Mouse (Mus musculus): ENCODE results near the gene Trio.

The Trio gene

DNA sequence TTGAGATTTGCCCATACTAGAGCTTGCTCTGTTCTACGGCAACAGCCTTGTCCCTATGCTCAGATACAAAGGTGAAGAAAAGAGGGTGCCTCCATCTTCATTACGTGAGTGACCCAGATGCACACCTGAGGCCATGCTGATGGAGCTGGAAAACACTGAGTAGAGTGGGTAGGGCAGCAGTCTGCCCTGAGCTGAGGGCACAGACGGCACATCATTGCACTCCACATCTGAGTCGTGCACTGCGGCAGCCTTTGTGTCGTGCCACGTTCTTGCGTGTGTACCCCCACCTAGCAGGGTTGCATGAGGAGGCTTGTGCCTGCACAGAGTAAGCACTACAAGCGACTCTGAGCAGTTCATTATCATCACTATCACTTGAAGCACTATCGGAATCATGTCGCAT is 80.8 kb downstream of the Trio start:
- DNase-seq (ENCODE audit: low spot score): no peak

DNA sequence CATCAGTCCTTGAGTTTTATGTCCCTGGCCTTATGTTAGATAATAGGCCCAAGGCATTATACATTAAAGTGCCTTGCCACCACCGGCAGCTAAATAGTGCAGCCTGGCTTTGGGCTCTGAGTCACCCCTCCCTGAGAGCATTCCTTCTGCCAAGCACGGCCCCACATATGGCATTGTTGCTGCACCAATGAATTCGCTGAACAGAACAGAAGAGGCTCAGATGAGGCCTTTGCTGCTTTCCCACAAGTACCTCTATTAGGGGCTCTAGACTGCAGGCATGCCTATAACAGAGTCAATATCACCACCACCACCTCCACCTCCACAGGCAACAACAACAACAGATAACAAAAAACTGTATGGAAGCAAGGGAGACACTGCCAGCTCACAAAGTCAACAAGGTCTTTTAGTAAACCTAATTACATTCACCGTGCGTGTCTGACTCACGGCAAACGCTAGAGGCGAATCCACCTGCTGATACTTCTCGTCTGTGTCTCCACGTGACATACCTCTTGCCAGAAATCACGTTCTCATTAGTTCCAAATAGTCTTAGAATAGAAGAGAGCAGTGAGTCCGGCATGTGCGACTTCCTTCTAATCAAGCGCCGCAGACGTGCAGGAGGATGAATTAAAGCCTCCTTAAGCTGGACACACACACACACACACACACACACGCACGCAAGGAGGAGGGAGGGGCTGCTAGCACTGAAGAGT is 82.0 kb downstream of the Trio start:
- DNase-seq (ENCODE audit: low spot score): no peak

DNA sequence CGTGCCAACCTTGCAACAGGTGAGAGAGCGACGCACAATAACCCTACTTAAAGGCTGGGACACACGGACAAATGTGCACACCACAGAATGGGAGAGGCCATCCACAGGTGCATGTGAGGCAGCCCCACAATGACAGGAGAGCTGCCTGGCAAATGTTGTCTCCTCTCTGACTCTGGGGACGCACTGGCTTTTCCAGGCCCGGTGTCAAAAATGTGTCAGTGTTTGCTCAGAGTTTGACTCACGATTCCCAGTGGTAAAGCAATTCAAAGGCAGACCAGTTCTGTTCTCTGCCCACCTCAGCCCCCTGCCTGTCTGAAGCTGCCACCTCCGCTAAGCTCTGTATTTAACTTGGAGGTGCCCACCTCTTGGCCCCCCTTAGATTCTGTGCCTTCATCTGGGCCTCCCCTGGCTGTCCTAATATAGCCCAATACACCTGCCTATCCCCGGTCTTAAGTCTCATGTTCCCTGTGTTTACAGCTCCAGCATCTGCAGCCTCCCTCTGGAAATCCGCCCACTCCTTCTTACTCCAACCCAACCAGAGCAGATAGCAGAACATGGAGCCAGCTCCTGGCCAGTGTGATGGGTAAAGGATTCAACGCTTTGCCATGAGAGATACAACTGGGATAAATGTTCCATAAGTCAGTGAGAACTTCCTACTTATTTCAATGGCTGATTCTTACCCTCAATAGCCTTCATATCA is 83.3 kb downstream of the Trio start:
- DNase-seq (ENCODE audit: low spot score): no peak

DNA sequence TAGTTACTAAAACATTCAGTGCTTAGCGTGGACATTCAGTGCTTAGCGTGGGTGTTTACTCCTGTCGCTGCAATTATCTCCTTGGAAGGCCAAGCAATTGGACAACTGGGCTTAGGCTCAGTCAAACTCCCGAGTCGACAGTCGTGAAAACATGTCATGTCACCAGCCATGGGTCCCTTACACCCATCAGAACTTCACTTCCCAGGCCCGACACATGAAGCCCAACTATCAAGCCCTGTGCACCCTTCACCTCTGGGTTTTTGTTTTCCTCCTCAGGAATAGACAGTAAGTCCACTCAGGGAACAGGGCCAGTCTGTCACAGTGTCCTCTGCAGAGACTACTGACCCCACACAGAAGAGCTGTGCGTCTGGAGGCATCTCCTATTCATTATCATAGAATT is 84.2 kb downstream of the Trio start:
- DNase-seq (ENCODE audit: low spot score): no peak

DNA sequence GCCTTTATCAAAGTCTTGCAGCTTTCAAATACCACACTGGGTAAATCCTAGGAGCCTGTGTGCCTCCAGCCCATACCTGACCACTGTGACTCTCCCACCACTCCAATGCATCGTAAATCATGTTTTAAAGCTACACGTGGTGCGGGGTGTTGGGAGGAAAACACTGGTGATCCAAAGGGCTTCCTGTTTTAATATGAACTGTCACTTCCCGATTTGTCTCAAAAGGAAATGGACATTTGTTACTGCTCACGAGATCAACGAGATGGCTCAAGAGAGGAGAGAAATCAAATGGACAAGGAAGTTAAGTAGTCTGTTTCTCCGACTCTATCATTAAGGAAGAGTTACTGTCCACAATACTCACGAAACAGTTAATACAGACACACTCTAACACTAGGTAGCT is 84.6 kb downstream of the Trio start:
- DNase-seq (ENCODE audit: low spot score): no peak

DNA sequence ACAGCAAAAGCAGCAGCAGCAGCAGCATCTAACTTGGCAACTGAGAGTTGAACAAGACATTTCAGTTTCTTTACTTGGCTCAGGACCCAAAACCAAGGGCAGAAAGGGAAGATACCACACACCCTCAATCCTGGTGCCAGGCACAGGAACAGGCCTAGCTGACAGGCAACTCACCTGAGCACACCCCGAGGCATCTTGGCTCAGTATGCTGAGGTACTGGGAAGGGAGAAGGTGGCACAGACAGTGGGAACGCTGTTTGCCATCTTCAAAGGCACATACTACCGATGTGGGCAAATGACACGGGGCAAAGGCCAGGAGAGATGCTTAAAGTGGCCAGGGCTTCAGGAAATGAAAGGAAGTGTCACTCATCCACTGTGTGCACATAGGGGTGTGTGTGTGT is 85.6 kb downstream of the Trio start:
- DNase-seq (ENCODE audit: low spot score): no peak

DNA sequence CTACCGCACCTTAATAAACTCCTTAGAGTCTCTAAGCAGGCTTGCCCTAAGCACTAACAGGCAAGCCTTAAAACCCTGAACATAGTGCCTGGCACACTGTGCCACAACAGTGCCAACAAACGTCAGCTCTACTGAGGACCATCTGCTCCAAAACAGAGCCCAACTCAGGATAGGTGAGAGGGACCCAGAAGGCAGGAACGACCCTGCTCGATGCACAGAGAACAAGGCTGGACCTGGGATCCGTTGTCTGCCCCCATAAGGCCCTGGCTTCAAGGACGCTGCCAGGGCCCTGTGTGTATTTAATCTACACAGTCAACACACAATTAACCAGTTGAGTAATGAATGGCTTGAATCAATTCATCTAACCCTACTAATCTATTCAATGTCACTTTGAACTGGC is 86.8 kb downstream of the Trio start:
- DNase-seq (ENCODE audit: low spot score): no peak

DNA sequence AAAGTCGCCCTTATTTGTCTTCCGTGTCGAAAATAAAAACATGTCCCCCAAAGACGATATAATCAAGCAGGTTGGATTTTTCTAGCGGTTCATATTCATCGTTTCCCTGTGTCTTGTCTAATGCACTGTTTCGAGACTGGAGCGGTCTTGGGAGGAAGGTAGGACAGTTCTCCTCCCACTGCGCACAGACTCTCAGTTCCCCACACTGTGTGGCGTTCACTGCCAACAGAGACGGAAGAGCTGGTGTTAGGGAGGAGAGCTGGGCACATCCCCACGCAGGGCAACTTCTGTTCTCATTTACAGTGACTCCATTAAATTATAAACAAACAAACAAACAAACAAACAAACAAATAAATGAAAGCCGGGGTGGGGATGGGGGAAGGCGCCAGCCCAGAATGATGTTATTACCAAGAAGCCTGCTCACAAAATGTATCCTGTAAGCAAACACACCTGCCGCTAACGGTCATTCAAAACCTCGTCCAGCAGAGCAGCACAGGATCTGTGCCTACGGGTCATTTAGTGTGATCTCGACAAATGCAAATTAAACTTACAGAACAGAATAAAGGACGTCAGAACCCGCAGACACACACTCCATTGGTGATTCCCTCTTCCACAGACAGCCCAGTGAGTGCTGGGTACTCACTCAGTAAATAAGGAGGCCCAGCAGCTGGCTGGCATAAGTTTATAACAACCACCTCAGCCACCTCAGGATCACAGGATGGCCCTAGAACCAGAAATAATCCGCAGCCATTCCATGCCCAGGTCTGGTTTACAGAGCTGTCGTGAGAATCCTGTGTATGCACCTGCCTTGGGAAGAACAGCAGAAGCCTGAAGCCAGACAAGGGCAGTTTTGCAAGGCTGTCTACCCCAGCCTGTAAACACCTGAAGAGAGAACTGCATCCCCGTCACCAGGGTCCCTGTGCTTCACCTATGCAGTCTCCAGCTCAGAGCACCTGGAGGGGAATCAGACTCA is 87.5 kb downstream of the Trio start:
- DNase-seq (ENCODE audit: low spot score): no peak

DNA sequence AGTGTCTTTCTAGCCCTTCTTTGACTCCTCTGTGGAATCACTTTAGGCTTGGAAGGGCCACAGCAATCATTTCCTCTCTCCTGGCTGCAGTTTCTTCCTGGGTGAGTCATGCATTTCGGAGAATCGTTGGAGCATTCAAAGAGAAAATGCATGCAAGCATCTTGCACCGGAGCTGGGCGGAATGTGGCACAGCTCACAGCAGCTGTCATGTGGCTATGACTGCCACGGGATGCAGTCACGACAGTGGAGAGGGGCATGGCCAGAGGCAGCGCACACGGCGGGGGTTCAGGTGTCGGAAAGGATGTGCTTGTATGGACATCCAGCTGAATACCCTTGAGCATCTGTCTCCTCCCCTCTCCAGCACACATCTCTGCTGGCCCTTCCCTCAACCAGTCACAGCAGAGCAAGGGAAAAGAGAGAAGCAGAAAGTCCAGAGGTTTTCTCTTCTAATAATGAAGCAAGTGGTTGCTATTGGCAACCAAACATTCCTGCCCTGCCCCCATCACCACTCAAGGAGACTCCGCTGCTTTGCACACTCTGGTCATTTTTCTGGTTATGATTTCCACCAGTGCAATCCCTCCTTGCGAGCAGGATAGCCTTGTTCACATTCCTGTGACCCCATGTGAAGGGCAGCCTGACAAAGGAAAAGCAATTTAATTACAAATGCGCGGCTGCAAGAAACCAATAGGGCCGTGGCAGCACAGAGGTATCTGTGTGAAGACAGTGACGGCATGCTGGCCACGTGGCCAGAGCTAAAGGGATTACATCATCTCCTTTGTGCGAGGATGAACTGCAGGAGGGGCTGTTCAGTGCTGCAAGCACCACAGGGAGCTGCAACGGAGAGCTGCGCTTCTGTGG is 88.4 kb downstream of the Trio start:
- no peak for DNase-seq (ENCODE audit: low spot score)

DNA sequence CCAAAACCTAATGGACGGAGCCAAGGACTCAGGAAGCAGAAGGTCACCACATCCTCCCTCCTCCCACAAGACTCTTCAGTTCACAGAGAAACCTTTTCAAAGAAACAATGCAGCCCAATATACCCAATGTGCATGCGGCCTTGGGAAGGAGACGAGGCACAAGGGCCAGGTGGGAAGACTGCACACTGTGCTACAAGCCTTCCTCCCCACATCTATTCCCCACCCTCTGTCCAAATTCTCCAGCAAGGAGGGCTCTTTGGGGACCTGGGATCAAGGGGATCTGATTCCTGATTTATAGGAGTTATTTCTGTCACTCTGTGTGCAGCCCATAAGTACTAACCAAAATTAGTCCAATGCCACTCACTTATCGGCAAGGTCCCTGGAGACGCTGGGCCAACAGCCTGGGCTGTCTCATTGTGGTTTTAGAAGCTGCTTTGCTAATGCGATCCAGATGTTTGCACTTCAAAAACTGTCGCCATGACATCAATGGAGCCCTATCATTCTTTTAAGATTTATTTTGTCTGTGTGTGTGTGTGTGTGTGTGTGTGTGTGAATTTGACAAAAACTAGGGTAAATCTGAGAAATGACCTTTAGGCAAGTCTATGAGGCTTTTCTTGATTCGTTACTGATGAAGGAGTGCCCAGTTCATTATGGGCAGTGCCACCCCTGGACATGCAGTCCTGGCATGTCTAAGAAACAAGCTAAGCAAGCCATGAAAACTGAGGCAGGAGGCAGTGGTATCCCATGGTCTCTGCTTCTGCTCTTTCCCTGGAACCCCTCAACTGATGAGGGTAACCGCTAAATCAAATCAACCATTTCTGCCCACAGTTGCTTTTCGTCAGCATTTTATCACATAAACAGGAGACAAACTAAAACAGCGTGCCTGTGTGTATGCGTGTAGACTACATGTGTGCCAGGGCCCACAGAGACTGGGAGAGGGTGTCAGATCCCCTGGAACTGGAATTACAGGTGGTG is 89.6 kb downstream of the Trio start:
- DNase-seq (ENCODE audit: low spot score): no peak

DNA sequence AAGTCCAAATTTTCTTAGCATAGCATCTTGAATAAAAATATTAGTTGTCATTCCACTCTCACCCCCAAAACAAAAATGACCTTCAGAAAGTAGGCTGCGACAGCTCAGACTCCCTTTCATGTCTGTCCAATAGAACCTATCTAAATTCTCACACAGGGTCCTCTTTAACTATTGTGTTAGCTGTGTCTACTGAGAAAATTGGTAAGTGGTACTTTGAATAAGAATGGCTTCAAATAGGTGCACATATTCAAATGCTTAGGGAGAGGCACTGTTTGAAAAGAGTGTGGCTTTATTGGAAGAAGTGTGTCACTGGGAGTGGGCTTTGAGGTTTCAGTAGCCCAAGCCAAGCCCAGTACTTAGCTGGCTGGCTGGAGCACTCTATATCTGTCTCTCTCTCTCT is 92.4 kb downstream of the Trio start:
- no peak for DNase-seq (ENCODE audit: low spot score)

DNA sequence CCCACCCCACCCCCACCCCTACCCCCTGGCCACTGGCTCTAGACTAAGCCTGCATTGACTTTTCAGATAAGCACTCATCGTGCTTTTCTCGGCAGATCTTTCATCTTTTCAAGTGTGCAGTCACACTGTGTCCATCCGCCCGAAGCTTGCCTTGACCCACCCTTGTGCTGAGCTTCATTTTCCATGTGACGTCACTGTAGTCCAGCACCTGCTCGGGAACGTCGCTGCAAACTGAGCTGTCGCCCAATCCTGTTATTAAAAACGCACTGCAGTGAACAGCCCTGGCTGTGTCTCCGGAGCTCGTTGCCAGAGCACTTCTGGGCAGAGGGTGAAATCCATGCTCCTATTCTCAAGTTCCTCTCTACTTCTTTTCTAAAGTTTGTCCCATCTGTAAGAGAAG is 93.8 kb downstream of the Trio start:
- no peak for DNase-seq (ENCODE audit: low spot score)

DNA sequence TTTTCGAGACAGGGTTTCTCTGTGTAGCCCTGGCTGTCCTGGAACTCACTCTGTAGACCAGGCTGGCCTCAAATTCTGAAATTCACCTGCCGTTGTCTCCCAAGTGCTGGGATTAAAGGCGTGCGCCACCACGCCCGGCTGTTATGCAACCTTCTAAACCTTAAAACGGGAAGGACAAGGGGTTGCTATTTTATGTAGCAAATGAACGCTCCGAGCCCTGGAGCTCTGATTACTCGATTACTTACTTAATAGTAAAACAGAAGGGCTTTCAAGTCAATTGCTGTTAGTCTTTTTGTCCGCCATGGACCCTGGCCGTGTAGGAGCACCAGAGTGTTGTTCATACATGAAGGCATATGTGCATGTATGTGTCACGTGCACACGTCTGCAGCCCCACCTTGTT is 94.2 kb downstream of the Trio start:
- DNase-seq (ENCODE audit: low spot score): no peak

DNA sequence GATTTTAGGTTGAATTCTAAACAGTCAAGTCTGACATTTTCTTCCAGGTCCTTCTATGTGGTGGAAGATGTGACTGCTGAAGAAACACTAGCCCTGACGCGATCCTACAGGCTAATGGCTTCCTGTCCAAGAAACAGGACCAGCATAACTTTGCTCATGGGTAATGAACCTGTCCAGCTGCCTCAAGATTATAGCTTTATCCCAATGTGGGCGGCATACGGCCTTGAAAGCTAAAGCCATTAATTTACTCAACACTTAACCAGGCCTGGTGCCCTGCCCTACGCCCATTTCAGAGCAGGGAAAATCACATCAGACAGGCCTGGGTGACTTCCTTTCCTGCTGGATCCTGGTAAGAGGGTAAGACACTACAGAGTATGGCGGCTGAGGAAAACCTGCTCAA is 98.0 kb downstream of the Trio start:
- DNase-seq (ENCODE audit: low spot score): no peak

DNA sequence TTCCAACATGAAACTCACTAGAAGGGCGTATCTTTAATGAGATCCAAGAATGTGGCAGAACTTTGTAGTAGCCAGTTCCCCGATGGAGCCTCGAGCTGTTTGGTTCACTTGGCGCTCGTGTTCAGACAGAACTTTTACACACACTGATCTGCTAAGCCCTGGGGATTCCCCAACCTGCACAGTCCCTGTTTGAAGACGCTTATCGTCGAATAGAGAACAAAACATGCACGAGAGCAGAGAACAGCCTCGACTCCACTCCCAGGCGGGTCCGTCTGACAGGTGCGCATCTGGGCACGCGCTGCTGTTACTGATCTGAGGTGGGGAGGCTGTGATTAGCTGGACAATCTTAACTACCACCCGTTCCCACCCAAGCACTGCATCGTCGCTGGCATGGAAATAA is 98.7 kb downstream of the Trio start:
- DNase-seq (ENCODE audit: low spot score): no peak

DNA sequence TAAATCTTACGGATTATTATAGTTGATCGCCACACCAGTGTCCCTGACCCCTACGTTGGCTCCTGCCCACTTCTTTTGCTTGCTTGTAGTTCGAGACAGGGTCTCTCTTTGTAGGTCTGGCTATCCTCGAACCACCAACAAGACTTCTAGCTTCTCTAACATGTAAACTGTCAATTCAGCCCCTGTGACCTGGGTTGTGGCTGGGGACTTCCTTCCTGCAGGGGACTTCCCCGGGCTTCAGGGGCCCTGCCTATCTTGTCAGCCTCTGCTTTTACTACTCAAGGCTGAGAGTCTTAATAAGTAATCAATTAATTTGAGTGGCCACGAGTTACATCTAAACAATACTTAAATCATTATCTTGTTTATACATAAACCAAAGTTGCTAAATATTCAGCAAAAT is 99.2 kb downstream of the Trio start:
- no peak for DNase-seq (ENCODE audit: low spot score)

DNA sequence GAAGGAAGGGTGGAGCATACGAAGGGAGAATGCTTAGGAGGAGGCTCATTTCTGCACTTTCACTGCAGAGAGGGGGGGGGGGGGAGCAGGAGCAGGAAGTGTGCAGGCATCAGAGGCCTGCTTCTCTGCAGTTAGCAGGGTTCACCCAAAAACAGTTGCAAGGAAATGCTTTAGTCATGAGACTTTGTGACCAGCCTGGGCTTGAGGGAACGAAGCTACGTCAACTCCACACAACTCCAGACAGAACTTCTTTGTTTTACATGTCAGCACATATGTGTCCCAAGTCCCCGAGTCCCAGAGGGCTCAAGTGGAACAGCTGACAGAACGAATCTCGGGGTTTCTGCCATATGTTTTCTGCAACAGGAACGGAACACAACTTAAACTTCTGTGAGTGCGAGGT is 99.8 kb downstream of the Trio start:
- DNase-seq (ENCODE audit: low spot score): no peak

DNA sequence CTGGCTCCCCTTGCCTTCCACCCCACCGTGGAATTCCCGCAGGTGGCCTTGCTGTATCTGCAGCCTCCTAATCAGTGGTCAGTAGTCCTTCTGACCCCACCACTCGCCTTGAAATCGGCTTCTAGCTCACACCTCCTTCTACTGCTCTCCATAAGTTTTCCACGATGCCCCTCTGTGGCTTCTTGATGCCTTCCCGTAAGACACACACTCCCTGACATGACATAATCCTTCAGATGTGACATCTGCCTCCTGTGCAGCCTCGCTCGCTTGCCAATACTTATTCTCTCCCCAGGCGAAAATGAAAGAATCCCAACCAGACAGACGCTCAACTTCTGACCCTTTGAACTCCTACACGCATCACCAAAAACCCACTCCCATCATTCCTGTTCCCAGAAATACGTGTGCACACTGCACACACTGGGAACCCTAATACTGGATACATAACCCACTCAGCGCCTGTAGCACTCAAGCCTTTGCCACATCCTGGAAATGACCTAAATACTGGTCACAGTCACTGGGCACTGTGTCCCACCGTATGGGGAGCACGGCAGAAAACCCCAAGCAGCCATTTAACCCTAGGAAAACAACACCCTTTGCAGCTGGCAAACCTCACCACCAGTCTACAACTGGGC is 100.5 kb downstream of the Trio start:
- DNase-seq (ENCODE audit: low spot score): no peak

DNA sequence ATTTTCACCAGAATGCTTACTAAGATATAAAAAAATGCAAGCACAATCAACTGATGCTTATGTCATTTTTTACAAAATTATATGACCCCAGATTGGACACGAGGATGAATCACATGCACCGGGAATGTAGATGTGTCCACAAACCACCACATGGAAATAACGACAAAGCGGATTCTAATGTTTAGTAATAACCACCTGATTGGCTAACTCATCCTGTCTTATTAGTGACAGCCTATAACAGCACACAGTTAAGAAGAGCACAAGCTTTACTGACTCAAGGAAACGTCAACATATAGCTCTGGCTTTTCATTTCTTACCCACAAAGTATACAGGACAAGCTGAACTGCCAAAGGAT is 101.7 kb downstream of the Trio start:
- DNase-seq (ENCODE audit: low spot score): no peak

DNA sequence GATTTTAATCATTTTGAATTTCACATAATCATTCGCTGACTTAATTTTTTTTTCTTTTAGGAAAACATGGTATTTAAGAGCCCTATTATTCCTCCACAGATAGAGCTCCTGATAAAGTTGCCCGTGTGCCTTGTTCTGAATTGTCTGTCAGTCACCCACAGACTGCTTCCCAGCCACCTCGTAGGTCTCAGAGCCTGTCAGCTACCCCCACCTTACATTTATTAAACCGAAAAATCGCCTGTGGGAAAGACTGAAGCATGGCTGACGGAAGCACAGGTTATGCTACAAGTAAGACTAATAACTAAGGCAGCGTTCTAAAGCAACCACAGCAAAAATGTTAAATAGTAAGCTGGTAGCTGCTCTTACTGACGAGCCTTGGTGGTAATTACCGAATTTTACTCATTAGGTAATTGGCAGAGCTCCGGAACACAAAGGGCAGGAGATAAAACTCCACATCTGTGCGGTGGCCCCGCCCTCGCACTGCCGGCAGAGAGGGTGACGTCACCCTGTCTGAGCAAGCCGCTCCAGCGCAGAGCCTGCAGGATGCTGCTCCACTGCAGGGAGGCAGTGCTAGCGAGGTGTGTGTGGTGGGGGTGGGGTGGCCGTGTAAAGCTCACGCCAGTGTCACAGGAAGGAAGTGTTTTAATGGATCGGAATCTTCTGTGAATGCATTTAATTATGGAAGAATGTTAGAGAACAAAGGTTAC is 102.2 kb downstream of the Trio start:
- peak; percentile 52 for DNase-seq (ENCODE audit: low spot score)

Measured in c-Kit-positive CD71-positive TER-119-positive erythroid progenitor cells, embryonic 14.5 days (primary cell).